Mouse (Mus musculus) embryonic facial prominence, embryonic 10.5 days (tissue): Measurements from ENCODE around the gene Prr9. TPM values are rescaled to one million over a fixed set of nuclear protein-coding genes. Genes with fewer than 3 reads are reported as not detected.

Experiments used
- DNase-seq: peaks from one replicate; pipeline ENCODE4 v3.0.0-alpha.2; 2017; ENCODE audit warnings: low spot score
- H3K27ac ChIP-seq: fragments of 300-500 bp; sonication (generic); replicated peaks from 2 replicates; pipeline ENCODE4 v1.5.1; 2016; ENCODE audit warnings: mild to moderate bottlenecking
- H3K27me3 ChIP-seq: fragments of 300-500 bp; sonication (generic); replicated peaks from 2 replicates; pipeline ENCODE4 v1.6.1; 2016; ENCODE audit warnings: low read depth, mild to moderate bottlenecking; ENCODE audit not compliant: poor library complexity, severe bottlenecking
- H3K36me3 ChIP-seq: fragments of 300-500 bp; sonication (generic); replicated peaks from 2 replicates; pipeline ENCODE4 v1.6.1; 2016; ENCODE audit warnings: mild to moderate bottlenecking, moderate library complexity
- H3K4me1 ChIP-seq: fragments of 300-500 bp; sonication (generic); 2 replicates; pipeline ENCODE4 v1.6.1; 2016
- H3K4me3 ChIP-seq: fragments of 300-500 bp; sonication (generic); 2 replicates; pipeline ENCODE4 v1.5.1; 2016; ENCODE audit warnings: mild to moderate bottlenecking, moderate library complexity
- H3K9me3 ChIP-seq: fragments of 300-500 bp; sonication (generic); 2 replicates; pipeline ENCODE4 v1.6.1; 2016; ENCODE audit warnings: mild to moderate bottlenecking
- WGBS: fragments of 180-500 bp; shearing (Covaris S2); methylation state at CpG from one replicate; pipeline ENCODE4 v1.1.7; 2016; 5-methylcytosine and 5-hydroxymethylcytosine counted together
- polyA plus RNA-seq: library from polyadenylated mRNA; unstranded; fragments of >200 nt; fragmentation: Nextera tagmentation; extraction: Ambion mirVana; gene quantifications from 2 replicates; pipeline ENCODE4 v1.2.1, GENCODE M21; 2016

Gene Prr9
- not detected in 2 replicates for polyA plus RNA-seq

GRCm38 (mm10) chr3:92123847-92124246, at the start of gene Prr9:
TSS of gene Prr9 (minus strand) at chr3:92123947.
- no peak for DNase-seq
- no peaks in the 10 kb centered on the region for H3K36me3 ChIP-seq
- no peaks in the 10 kb centered on the region for H3K9me3 ChIP-seq
- H3K27ac ChIP-seq: no peak within 1 kb of the TSS
- no peaks in the 10 kb centered on the region for H3K27me3 ChIP-seq
- H3K4me1 ChIP-seq: no peaks in the 10 kb centered on the region
- 82% methylated on average over 5 of the region's 5 CpGs for WGBS
- H3K4me3 ChIP-seq: no peak within 1 kb of the TSS

- no peaks in the 10 kb centered on the region for H3K4me1 ChIP-seq
- H3K27ac ChIP-seq: no peak overlapping the region
- no peak for DNase-seq
- H3K36me3 ChIP-seq: no peaks in the 10 kb centered on the region
- WGBS: 79% methylated on average over 3 of the region's 3 CpGs
- no peaks in the 10 kb centered on the region for H3K27me3 ChIP-seq
- no peaks in the 10 kb centered on the region for H3K9me3 ChIP-seq
- no peak overlapping the region for H3K4me3 ChIP-seq
Measured at GRCm38 (mm10) chr3:92169847-92170246, 46.1 kb upstream of the Prr9 start.

- Histone ChIP-seq H3K27ac (no peak overlapping the region), H3K27me3 (no peaks in the 10 kb centered on the region), H3K4me3 (no peak overlapping the region), H3K9me3 (no peaks in the 10 kb centered on the region), H3K36me3 (no peaks in the 10 kb centered on the region), H3K4me1 (no peaks in the 10 kb centered on the region)
- DNase-seq: peak; percentile 58
Measured at GRCm38 (mm10) chr3:92153322-92153721, 29.6 kb upstream of the Prr9 start.

- H3K4me1 ChIP-seq: no peaks in the 10 kb centered on the region
- no peak overlapping the region for H3K27ac ChIP-seq
- H3K9me3 ChIP-seq: no peaks in the 10 kb centered on the region
- no peaks in the 10 kb centered on the region for H3K27me3 ChIP-seq
- 26% methylated on average over 8 of the region's 8 CpGs for WGBS
- H3K36me3 ChIP-seq: no peaks in the 10 kb centered on the region
- no peak overlapping the region for H3K4me3 ChIP-seq
- DNase-seq: peak; percentile 53
Measured at GRCm38 (mm10) chr3:92150631-92151277, 27.0 kb upstream of the Prr9 start.

- no peak for DNase-seq
- Histone ChIP-seq H3K9me3 (no peaks in the 10 kb centered on the region), H3K27me3 (no peaks in the 10 kb centered on the region), H3K4me3 (no peak overlapping the region), H3K27ac (no peak overlapping the region), H3K36me3 (no peaks in the 10 kb centered on the region), H3K4me1 (no peaks in the 10 kb centered on the region)
- 79% methylated on average over 5 of the region's 5 CpGs for WGBS
Measured at GRCm38 (mm10) chr3:92147913-92148312, 24.2 kb upstream of the Prr9 start.

GRCm38 (mm10) chr3:92147420-92147819, 23.7 kb upstream of the Prr9 start:
- Histone ChIP-seq H3K36me3 (no peaks in the 10 kb centered on the region), H3K27me3 (no peaks in the 10 kb centered on the region), H3K4me3 (no peak overlapping the region), H3K4me1 (no peaks in the 10 kb centered on the region), H3K9me3 (no peaks in the 10 kb centered on the region), H3K27ac (no peak overlapping the region)
- 31% methylated on average over 2 of the region's 2 CpGs for WGBS
- DNase-seq: no peak

- no peaks in the 10 kb centered on the region for H3K4me1 ChIP-seq
- no peak within 1 kb of the TSS for H3K4me3 ChIP-seq
- no peak for DNase-seq
- H3K27me3 ChIP-seq: no peaks in the 10 kb centered on the region
- WGBS: 69% methylated on average over 1 of the region's 1 CpGs
- no peaks in the 10 kb centered on the region for H3K9me3 ChIP-seq
- H3K27ac ChIP-seq: no peak within 1 kb of the TSS
- no peaks in the 10 kb centered on the region for H3K36me3 ChIP-seq
Measured at GRCm38 (mm10) chr3:92142644-92143043, 18.9 kb upstream of the Prr9 start, which contains the start of gene Lelp1. TSS of gene Lelp1 (minus strand) at chr3:92142744.

- H3K27me3 ChIP-seq: no peaks in the 10 kb centered on the region
- H3K9me3 ChIP-seq: no peaks in the 10 kb centered on the region
- H3K27ac ChIP-seq: no peak overlapping the region
- 90% methylated on average over 3 of the region's 3 CpGs for WGBS
- H3K36me3 ChIP-seq: no peaks in the 10 kb centered on the region
- no peak for DNase-seq
- H3K4me1 ChIP-seq: no peaks in the 10 kb centered on the region
- H3K4me3 ChIP-seq: no peak overlapping the region
Measured at GRCm38 (mm10) chr3:92120902-92121301, 2.8 kb downstream of the Prr9 start.

- no peaks in the 10 kb centered on the region for H3K4me1 ChIP-seq
- H3K36me3 ChIP-seq: no peaks in the 10 kb centered on the region
- no peaks in the 10 kb centered on the region for H3K27me3 ChIP-seq
- no peak for DNase-seq
- H3K4me3 ChIP-seq: no peak overlapping the region
- H3K27ac ChIP-seq: no peak overlapping the region
- WGBS: 35% methylated on average over 3 of the region's 3 CpGs
- no peaks in the 10 kb centered on the region for H3K9me3 ChIP-seq
Measured at GRCm38 (mm10) chr3:92117930-92118329, 5.8 kb downstream of the Prr9 start.

- no peak for DNase-seq
- H3K4me3 ChIP-seq: no peak overlapping the region
- no peaks in the 10 kb centered on the region for H3K36me3 ChIP-seq
- H3K9me3 ChIP-seq: no peaks in the 10 kb centered on the region
- H3K4me1 ChIP-seq: no peaks in the 10 kb centered on the region
- H3K27ac ChIP-seq: no peak overlapping the region
- H3K27me3 ChIP-seq: no peaks in the 10 kb centered on the region
Measured at GRCm38 (mm10) chr3:92111526-92111925, 12.2 kb downstream of the Prr9 start.

- Histone ChIP-seq H3K36me3 (no peaks in the 10 kb centered on the region), H3K4me1 (no peaks in the 10 kb centered on the region), H3K4me3 (no peak overlapping the region), H3K9me3 (no peaks in the 10 kb centered on the region), H3K27me3 (no peaks in the 10 kb centered on the region), H3K27ac (no peak overlapping the region)
- no peak for DNase-seq
Measured at GRCm38 (mm10) chr3:92110790-92111189, 13.0 kb downstream of the Prr9 start.

GRCm38 (mm10) chr3:92106582-92106981, 17.2 kb downstream of the Prr9 start:
- H3K27ac ChIP-seq: no peak overlapping the region
- 9% methylated on average over 6 of the region's 6 CpGs for WGBS
- no peaks in the 10 kb centered on the region for H3K27me3 ChIP-seq
- DNase-seq: peak; percentile 47
- no peaks in the 10 kb centered on the region for H3K4me1 ChIP-seq
- no peaks in the 10 kb centered on the region for H3K36me3 ChIP-seq
- H3K9me3 ChIP-seq: no peaks in the 10 kb centered on the region
- H3K4me3 ChIP-seq: no peak overlapping the region

- H3K27me3 ChIP-seq: peaks cover 50% of the 10 kb centered on the region
- DNase-seq: no peak
- peak within 1 kb of the TSS; percentile 84 for H3K4me3 ChIP-seq
- peaks cover 6% of the 10 kb centered on the region for H3K4me1 ChIP-seq
- H3K9me3 ChIP-seq: no peaks in the 10 kb centered on the region
- no peaks in the 10 kb centered on the region for H3K36me3 ChIP-seq
- WGBS: 87% methylated on average over 2 of the region's 2 CpGs
- H3K27ac ChIP-seq: no peak within 1 kb of the TSS
Measured at GRCm38 (mm10) chr3:92083042-92083441, 40.7 kb downstream of the Prr9 start, which contains the start of gene Lor. TSS of gene Lor (minus strand) at chr3:92083142.
